Mouse (Mus musculus): Measurements from ENCODE around the gene Fbxl18.

- TF ChIP-seq CTCF (IDR thresholded peaks at IDR 0.05; ENCODE audit: extremely low read depth, insufficient read length, insufficient replicate concordance, low read depth, low read length) (no peak), POLR2A (IDR thresholded peaks at IDR 0.05; ENCODE audit: low read depth, low read length) (peak; percentile 36; the same call in 1 of the 2 replicates)
Observed at GRCm38 (mm10) chr5:142909576-142910278, 14.5 kb upstream of the Fbxl18 start.
